Mouse (Mus musculus): ENCODE results near the gene Senp5.
"Not testable (repeated sequence)": the region's sequence is repeated elsewhere in the genome, so short reads cannot be mapped to it uniquely, and the experiment has no call there.

Senp5 gene

DNA sequence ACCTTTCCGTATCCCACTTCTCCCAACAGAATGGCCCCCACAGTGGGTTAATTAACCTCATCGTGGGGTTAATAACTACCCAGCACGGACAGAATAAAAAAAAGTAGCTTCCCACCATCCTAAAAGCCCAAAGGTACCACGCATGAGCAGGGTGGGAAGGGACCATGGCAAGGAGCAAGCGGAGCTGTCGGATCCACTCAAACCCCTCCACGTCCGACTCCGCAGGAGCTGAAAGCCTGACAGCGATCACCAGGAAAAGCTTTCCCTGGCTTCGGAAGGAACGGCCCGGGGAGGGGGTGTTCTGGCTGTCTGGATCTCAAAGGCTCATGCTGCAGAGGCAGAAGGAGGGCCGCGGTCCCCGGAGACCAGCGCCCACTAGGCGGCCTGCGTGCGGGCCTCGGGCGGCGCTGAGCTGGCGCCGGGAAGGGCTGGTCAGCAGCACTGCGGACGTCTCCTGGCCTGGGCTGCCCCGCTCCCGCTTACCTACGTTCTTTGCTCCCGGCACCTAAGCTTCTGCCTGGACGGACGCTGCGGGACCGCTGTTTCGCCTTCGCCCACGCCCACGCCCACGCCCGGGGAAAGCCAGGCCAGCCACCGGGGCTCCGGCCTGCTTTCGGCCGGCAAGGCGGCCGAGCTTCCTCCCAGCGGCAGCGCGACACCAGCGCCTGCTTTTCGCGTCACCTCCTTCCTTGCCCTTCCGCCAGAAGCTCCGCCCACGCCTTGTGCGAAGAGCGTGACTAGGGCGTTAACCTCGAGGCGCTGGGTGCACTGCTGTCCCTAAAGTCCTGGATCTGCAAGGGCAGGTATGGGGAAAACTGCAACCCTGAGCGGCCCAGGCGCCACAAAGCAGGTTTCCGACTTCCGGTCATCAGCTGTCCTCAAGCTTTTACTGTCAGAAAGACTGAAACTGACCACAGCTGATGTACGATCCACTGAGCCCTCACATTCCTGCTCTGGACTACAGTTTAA lies at the start of gene Senp5:
Gene Senp5 (minus strand): TSS at position 779 of the 969 bp plus-strand sequence.
- in situ Hi-C loops (cut with MboI, MseI) = no loop called here

DNA sequence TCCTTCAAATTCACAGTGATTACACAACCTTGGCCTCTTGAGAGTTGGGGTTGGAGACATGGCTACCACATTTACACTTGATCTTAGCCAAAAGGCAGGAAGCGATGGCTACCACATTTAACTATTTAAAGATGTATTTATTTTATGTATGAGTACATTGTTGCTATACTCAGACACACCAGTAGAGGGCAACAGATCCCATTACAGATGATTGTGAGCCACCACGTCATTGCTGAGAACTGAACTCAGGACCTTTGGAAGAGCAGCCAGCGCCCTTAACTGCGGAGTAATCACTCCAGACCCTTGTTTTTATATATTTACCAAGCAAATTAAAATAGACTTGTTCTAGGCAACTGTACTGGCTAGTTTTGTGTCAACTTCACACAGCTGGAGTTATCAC lies 39.3 kb upstream of the Senp5 start:
- in situ Hi-C loops (cut with MboI, MseI) = no loop called here

- in situ Hi-C loops (cut with MboI, MseI) = no loop called here
Observed at GRCm38 (mm10) chr16:32019678-32020077, 16.6 kb upstream of the Senp5 start.

DNA sequence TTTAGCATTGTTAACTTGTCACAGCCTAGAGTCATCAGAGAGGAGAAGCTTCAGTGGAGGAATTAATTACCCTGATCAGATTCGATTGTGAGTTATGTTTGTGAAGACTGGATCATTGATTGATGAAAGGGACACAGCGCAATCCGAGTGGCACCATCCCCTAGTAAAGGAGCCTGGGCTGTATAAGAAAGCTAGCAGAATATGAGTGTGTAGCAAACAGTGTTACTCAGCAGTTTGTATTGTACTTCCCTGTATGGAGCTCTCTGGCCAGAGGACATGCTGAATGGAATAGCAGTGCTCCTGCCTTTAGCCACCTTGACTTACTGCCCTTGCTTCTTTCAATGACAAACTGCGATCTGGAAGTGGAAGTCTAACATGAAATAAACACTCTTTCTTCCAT lies 7.2 kb upstream of the Senp5 start:
- in situ Hi-C loops (cut with MboI, MseI) = no loop called here

DNA sequence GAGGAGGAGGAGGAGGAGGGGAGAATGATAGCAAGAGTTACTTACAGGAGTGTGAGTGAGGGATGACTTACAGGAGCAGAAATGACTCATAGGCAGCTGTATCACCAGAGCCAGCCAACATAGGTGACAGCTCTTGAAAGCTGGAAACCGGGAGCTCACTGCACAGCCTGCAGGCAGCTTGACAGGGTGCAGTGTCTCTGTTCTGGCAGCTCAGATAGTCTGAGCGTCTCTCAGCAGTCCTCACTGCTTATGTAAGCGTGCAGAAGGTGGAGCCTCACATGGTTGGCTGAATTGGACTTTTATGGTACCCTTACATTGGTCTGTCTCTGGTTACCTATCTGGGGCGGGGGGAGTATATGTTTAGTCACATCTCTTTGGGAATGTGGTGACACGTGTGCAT lies 6.8 kb upstream of the Senp5 start:
- in situ Hi-C loops (cut with MboI, MseI) = no loop called here

DNA sequence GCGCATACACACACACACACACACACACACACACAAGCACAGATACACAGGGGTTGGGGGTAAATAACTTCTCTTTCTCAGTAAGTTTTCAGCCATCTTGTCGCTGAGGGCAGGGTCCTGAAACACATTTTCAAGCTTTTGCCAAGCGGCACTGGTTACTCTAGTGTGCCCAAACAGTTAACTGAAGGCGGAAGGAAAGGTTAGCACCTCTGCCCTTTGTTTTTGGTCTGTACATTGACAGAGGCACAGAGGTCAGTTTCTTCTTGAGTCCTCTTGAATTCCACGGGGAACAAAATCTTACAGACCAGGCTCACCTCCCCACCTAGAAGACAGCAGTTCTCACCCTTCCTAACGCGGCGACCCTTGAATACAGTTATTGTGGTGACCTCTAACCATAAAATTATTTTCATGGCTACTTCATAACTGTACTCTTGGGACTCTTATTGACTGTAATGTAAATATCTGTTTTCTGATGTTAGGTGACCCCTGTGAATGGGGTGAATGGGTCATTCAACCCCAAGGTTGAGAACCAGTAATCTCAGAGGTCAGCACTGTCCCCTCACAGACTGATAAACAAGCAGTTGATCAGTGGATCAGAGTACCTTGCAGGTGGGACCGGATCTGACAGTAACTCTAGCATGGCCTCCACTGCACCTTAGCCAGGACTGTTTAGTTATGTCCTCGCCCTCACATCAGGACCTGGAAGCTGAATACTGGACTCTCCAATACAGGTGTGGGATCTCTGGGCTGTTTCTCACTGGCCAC lies 5.6 kb upstream of the Senp5 start:
- in situ Hi-C loops (cut with MboI, MseI) = no loop called here

- in situ Hi-C loops (cut with MboI, MseI) = no loop called here
Observed at GRCm38 (mm10) chr16:32004731-32005130, 1.6 kb upstream of the Senp5 start.

GRCm38 (mm10) chr16:31996371-31996770 lies 6.7 kb downstream of the Senp5 start:
- in situ Hi-C loops (cut with MboI, MseI) = no loop called here

GRCm38 (mm10) chr16:31993946-31994345 lies 9.1 kb downstream of the Senp5 start:
- in situ Hi-C loops (cut with MboI, MseI) = no loop called here

- in situ Hi-C loops (cut with MboI, MseI) = no loop called here
Observed at GRCm38 (mm10) chr16:31993195-31993594, 9.9 kb downstream of the Senp5 start.

DNA sequence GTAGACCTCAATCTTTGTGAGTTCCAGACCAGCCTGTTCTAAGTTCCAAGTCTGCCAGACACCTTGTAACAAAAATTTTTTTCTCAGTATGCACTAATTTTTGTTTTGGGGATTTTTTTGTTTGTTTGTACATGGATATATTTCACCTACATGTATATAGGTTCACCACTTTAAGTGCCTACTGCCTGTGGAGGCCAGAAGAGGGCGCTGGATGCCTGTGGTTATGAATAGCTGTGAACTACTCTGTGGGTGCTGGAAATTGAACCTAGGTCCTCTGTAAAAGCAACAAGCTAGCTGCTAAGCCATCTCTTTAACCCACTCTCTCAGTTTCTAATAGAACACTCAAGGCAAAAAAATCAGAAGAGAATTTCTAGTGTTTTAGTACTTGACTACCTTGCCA lies 11.0 kb downstream of the Senp5 start:
- in situ Hi-C loops (cut with MboI, MseI) = no loop called here

DNA sequence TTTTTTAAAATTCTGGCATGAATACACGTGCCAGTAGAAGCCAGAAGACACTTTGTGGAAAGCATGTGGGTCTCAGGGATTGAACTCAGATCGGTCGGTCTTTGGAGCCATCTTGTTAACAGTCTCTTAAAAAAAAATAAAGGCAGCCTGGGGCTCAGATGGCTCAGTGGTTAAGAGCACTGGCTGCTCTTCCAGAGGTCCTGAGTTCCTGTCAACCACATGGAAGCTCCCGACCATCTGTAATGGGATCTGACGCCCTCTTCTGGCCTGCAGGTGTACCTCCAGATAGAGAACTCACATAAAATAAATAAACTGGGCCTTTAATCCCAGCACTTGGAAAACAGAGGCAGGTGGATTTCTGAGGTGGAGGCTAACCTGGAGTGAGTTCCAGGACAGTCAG lies 22.1 kb downstream of the Senp5 start:
- in situ Hi-C loops (cut with MboI, MseI) = no loop called here

DNA sequence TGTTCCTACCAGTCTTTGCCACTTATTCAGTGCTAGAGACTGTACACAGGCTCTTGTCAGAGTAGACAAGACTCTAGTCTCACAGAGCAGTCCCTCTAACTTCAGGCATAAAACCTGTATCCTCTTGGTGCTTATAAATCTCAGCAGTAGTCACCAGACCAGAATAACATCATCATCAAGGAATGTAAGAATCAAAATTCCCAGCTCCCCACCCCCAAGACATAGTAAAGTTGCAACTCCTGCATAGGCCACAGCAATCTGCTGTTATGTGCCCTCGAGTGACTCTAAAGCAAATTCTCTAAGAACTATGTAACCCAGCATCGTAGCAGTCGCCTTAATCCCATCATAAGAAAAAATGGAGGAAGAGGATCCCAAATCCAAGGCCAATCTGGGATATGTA lies 23.6 kb downstream of the Senp5 start:
- in situ Hi-C loops (cut with MboI, MseI) = no loop called here

GRCm38 (mm10) chr16:31975258-31975657 lies 27.8 kb downstream of the Senp5 start:
- in situ Hi-C loops (cut with MboI, MseI) = no loop called here

- in situ Hi-C loops (cut with MboI, MseI) = no loop called here
Observed at GRCm38 (mm10) chr16:31963224-31963623, 39.9 kb downstream of the Senp5 start.

GRCm38 (mm10) chr16:31948345-31948774 lies 54.7 kb downstream of the Senp5 start, which contains the start of the genes 0610012G03Rik and Ncbp2:
0610012G03Rik (minus strand) TSS chr16:31948494.
Ncbp2 (plus strand) TSS chr16:31948513.
- in situ Hi-C loops (cut with MboI, MseI) = no loop called here

DNA sequence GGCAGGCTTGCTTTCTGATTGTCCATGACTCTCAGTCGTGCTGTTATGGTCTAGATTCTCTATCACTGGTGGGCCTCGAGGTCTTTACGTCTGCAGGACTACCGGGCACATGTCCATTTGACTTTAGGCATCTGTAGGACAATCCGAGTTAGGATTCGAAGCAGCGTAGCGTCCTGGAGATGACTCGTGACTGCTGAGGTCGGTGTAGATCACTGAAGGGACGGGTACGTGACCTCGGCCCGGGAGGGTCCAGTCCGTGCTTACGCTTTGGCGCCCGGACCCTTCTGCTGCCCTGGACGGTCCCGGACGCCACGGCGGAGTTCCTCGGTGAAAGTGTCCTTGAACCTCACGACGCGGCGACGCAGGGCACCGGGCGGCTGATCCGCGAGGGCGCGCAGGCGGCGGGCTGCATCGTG lies 55.2 kb downstream of the Senp5 start:
- in situ Hi-C loops (cut with MboI, MseI) = no loop called here

DNA sequence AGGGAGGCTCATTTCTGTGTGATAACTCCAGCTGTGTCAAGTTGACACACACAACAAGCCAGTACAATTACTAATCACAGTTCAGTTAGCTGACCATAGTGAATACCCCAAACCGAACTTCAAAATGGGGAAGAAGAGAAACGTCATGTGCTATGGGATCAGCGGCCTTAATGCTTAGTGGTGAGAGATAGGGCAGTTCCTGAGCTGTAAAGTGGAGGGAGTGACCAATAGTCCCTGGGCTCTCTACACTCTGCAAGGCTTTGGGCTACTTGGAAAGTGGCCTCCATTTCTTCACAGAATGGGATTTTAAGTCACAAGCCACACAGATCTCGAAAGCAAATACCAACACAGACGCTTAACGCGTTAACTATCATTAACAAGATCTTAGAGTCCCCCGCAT lies 55.8 kb downstream of the Senp5 start:
- in situ Hi-C loops (cut with MboI, MseI) = no loop called here

DNA sequence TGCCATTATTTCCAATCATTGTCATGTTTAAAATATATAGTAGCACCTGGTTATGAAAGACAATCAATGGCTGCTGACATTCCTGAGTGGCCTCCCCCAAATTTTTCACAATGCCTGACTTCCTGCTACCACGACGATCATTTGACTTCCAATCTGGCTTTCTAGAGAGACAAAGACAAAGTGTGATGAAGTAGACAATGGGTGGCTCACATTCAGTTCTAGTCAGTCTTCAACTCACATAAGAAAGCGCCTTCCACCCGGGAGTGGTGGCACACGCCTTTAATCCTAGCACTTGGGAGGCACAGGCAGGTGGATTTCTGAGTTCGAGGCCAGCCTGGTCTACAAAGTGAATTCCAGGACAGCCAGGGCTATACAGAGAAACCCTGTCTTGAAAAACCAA lies 57.1 kb downstream of the Senp5 start:
- in situ Hi-C loops (cut with MboI, MseI) = not testable (repeated sequence)

GRCm38 (mm10) chr16:31945372-31945771 lies 57.7 kb downstream of the Senp5 start:
- in situ Hi-C loops (cut with MboI, MseI) = no loop called here

DNA sequence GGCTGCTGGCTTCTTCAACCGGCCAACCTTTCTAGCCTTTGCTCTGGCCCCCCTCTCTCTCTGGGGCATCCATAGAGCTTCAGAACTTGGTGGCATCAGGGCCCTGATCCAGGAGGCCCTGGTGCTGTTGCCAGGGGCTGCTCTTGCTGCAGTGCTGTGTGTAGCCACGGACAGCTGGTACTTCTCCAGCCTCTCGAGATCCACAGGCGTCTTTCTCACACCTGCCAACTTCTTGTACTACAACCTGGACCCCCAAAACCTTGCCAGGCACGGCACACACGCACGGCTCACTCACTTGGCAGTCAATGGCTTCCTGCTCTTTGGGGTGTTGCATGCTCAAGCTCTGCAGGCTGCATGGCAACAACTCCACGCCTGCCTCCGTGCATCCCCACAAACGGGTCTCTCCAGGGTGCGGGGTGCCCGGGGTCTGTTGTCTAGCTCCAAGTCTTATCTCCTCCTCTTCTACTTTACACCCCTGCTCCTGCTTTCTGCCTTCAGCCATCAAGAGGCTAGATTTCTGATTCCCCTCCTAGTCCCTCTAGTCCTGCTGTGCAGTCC lies 58.3 kb downstream of the Senp5 start:
- in situ Hi-C loops (cut with MboI, MseI) = no loop called here

GRCm38 (mm10) chr16:31943980-31944379 lies 59.1 kb downstream of the Senp5 start:
- in situ Hi-C loops (cut with MboI, MseI) = no loop called here

Data from regulatory T cell (primary cell).